Mouse (Mus musculus) liver, embryonic 18 days (tissue): Measurements from ENCODE around the gene Eea1. TPM values are rescaled to one million over a fixed set of nuclear protein-coding genes. Genes with fewer than 3 reads are reported as not detected.

Source experiments
- polyA plus RNA-seq: library from polyadenylated mRNA; depleted of rRNA; stranded (reverse); fragments of >200 nt; gene quantifications from 2 replicates; pipeline ENCODE4 v1.2.3, GENCODE M21; 2012; rRNA removed

Eea1 gene
- 3.4 and 3.7 TPM in 2 replicates for polyA plus RNA-seq

DNA sequence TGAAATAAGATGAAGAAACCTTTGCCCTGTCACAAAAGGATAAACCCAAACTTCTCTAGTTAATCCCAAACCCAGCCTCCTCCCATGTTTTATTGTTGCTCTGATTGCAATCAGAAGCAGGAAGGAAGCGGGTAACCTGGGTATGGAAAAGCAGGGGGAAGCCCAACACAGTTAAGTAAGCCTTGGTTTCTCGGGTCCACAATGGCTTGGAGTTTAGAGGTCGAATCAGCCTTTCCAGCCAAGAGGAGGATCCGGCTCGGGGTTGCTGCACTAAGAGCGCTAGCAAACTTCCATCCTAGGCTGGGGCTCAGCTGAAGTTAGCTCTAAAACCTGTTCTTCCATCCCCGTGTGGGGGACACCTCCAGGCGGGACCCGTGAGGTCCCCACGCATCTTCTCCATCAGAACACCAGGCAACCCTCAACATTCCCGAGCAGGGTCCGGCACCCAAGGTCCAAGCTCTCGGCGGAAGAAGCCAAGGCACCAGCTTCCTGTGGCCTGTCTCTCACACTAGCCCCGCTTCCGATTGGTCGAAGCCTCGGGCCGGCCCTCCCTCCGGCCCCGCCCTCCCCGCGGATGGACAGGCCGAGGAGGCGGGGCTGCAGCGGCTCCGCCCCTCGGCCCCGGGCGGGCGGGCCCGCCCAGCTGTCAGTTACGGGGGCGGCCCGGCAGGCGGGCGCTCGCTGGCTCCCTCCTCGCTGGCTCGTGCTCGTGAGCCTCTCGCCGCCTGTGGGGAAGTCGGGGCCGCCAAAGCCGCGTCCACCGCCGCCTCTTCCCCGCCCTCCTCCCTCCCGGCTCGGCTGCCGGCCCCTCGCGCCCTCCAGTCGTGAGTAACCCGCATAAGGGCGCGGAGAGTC is at the start of gene Eea1:
Gene Eea1, plus strand, starts transcription at position 605 of the 855 bp plus-strand sequence.

Other genes starting within 250 kb of the Eea1 start
- 1.1 and 1.3 TPM in 2 replicates for gene Gm33543, start 97.7 kb upstream of the Eea1 start, polyA plus RNA-seq
- gene Gm5426, start 196.0 kb downstream of the Eea1 start, polyA plus RNA-seq: not detected in 2 replicates